Mouse (Mus musculus): Measurements from ENCODE around the gene Slc4a8. TPM values are rescaled to one million over a fixed set of nuclear protein-coding genes. Genes with fewer than 3 reads are reported as not detected.
"Not testable (repeated sequence)": the region's sequence is repeated elsewhere in the genome, so short reads cannot be mapped to it uniquely, and the experiment has no call there.

Slc4a8 gene
- total RNA-seq, 2 experiments from 2014 or later: 11.3 to 34.5 TPM

- ATAC-seq (replicated peaks; ENCODE audit: poor library complexity, severe bottlenecking): no peak
Measured at GRCm38 (mm10) chr15:100821824-100822223, 60.3 kb downstream of the Slc4a8 start.

- not testable (repeated sequence) for ATAC-seq (replicated peaks; ENCODE audit: poor library complexity, severe bottlenecking)
Measured at GRCm38 (mm10) chr15:100822370-100822769, 60.8 kb downstream of the Slc4a8 start.

- no peak for ATAC-seq (replicated peaks; ENCODE audit: poor library complexity, severe bottlenecking)
Measured at GRCm38 (mm10) chr15:100825249-100825856, 63.8 kb downstream of the Slc4a8 start.

GRCm38 (mm10) chr15:100826076-100826475 lies 64.5 kb downstream of the Slc4a8 start:
- ATAC-seq (replicated peaks; ENCODE audit: poor library complexity, severe bottlenecking): no peak

GRCm38 (mm10) chr15:100829775-100830174 lies 68.2 kb downstream of the Slc4a8 start:
- ATAC-seq (replicated peaks; ENCODE audit: poor library complexity, severe bottlenecking): no peak

GRCm38 (mm10) chr15:100830682-100831081 lies 69.1 kb downstream of the Slc4a8 start:
- peak; percentile 37; the same call in 1 of the 2 replicates for ATAC-seq (replicated peaks; ENCODE audit: poor library complexity, severe bottlenecking)

GRCm38 (mm10) chr15:100832144-100832543 lies 70.6 kb downstream of the Slc4a8 start:
- no peak for ATAC-seq (replicated peaks; ENCODE audit: poor library complexity, severe bottlenecking)

GRCm38 (mm10) chr15:100832784-100833183 lies 71.2 kb downstream of the Slc4a8 start:
- no peak for ATAC-seq (replicated peaks; ENCODE audit: poor library complexity, severe bottlenecking)

- ATAC-seq (replicated peaks; ENCODE audit: poor library complexity, severe bottlenecking): no peak
Measured at GRCm38 (mm10) chr15:100836729-100837128, 75.2 kb downstream of the Slc4a8 start.

- peak; percentile 59 for ATAC-seq (replicated peaks; ENCODE audit: poor library complexity, severe bottlenecking)
Measured at GRCm38 (mm10) chr15:100838607-100839207, 77.2 kb downstream of the Slc4a8 start.

- no peak for ATAC-seq (replicated peaks; ENCODE audit: poor library complexity, severe bottlenecking)
Measured at GRCm38 (mm10) chr15:100844336-100844735, 82.8 kb downstream of the Slc4a8 start.

- peak; percentile 35 for ATAC-seq (replicated peaks; ENCODE audit: poor library complexity, severe bottlenecking)
Measured at GRCm38 (mm10) chr15:100845049-100845879, 83.7 kb downstream of the Slc4a8 start.

GRCm38 (mm10) chr15:100847193-100847592 lies 85.6 kb downstream of the Slc4a8 start:
- no peak for ATAC-seq (replicated peaks; ENCODE audit: poor library complexity, severe bottlenecking)

- no peak for ATAC-seq (replicated peaks; ENCODE audit: poor library complexity, severe bottlenecking)
Measured at GRCm38 (mm10) chr15:100857586-100857985, 96.0 kb downstream of the Slc4a8 start.

GRCm38 (mm10) chr15:100860856-100861255 lies 99.3 kb downstream of the Slc4a8 start:
- ATAC-seq (replicated peaks; ENCODE audit: poor library complexity, severe bottlenecking): no peak

GRCm38 (mm10) chr15:100865556-100865955 lies 104.0 kb downstream of the Slc4a8 start:
- ATAC-seq (replicated peaks; ENCODE audit: poor library complexity, severe bottlenecking): no peak

- no peak for ATAC-seq (replicated peaks; ENCODE audit: poor library complexity, severe bottlenecking)
Measured at GRCm38 (mm10) chr15:100869558-100869957, 108.0 kb downstream of the Slc4a8 start, which contains the start of gene Scn8a. Gene Scn8a (plus strand): TSS chr15:100869858.

GRCm38 (mm10) chr15:100870001-100870774 lies 108.6 kb downstream of the Slc4a8 start:
- peak; percentile 56 for ATAC-seq (replicated peaks; ENCODE audit: poor library complexity, severe bottlenecking)

GRCm38 (mm10) chr15:100870775-100871106 lies 109.2 kb downstream of the Slc4a8 start:
- peak; percentile 39; the same call in 1 of the 2 replicates for ATAC-seq (replicated peaks; ENCODE audit: poor library complexity, severe bottlenecking)
